Mouse (Mus musculus) heart, embryonic 12.5 days (tissue): ENCODE results near the gene Txn2. TPM values are rescaled to one million over a fixed set of nuclear protein-coding genes. Genes with fewer than 3 reads are reported as not detected.
A peak's percentile ranks its signal among the peaks of the same experiment; 100 is the strongest.

Source experiments
- ATAC-seq: fragments of 200-750 bp; cut with Nextera tagmentation; 2 replicates; pipeline ENCODE4 v1.8.0; 2017; ENCODE audit warnings: moderate TSS enrichment, moderate library complexity; ENCODE audit not compliant: insufficient number of reproducible peaks, low FRiP score
- H3K27ac ChIP-seq: fragments of 300-500 bp; sonication (generic); 2 replicates; pipeline ENCODE4 v1.5.1; 2016; ENCODE audit warnings: mild to moderate bottlenecking, moderate library complexity; ENCODE audit not compliant: poor library complexity, severe bottlenecking
- H3K27me3 ChIP-seq: fragments of 300-500 bp; sonication (generic); replicated peaks from 2 replicates; pipeline ENCODE4 v1.6.1; 2016; ENCODE audit warnings: mild to moderate bottlenecking, moderate library complexity
- H3K36me3 ChIP-seq: fragments of 300-500 bp; sonication (generic); 2 replicates; pipeline ENCODE4 v1.6.1; 2016; ENCODE audit warnings: mild to moderate bottlenecking, moderate library complexity
- H3K4me1 ChIP-seq: fragments of 300-500 bp; sonication (generic); replicated peaks from 2 replicates; pipeline ENCODE4 v1.6.1; 2016; ENCODE audit warnings: mild to moderate bottlenecking
- H3K4me2 ChIP-seq: fragments of 300-500 bp; sonication (generic); 2 replicates; pipeline ENCODE4 v1.6.1; 2016; ENCODE audit warnings: mild to moderate bottlenecking, moderate library complexity
- H3K4me3 ChIP-seq: fragments of 300-500 bp; sonication (generic); 2 replicates; pipeline ENCODE4 v1.5.1; 2016; ENCODE audit warnings: mild to moderate bottlenecking
- H3K9ac ChIP-seq: fragments of 300-500 bp; sonication (generic); 2 replicates; pipeline ENCODE4 v1.6.1; 2016; ENCODE audit warnings: mild to moderate bottlenecking, moderate library complexity
- H3K9me3 ChIP-seq: fragments of 300-500 bp; sonication (generic); replicated peaks from 2 replicates; pipeline ENCODE4 v1.6.1; 2016; ENCODE audit warnings: mild to moderate bottlenecking, moderate library complexity
- whole genome bisulfite sequencing: fragments of 180-500 bp; shearing (Covaris S2); methylation state at CpG from one replicate; pipeline ENCODE4 v1.1.7; 2016; 5-methylcytosine and 5-hydroxymethylcytosine counted together
- polyA plus RNA-seq: library from polyadenylated mRNA; unstranded; fragments of >200 nt; fragmentation: Nextera tagmentation; extraction: Ambion mirVana; gene quantifications from 2 replicates; pipeline ENCODE4 v1.2.1, GENCODE M21; 2016

Txn2 gene
- polyA plus RNA-seq, 1 experiment from 2014 or later, result 228 TPM

GRCm38 (mm10) chr15:77887093-77887488, 41.7 kb downstream of the Txn2 start:
- Histone ChIP-seq H3K27ac (no peak overlapping the region; the same call in 1 of the 2 replicates), H3K9me3 (no peaks in the 10 kb centered on the region), H3K36me3 (no peaks in the 10 kb centered on the region), H3K4me1 (peaks cover 42% of the 10 kb centered on the region), H3K27me3 (no peaks in the 10 kb centered on the region), H3K4me3 (no peak overlapping the region), H3K4me2 (no peak overlapping the region), H3K9ac (no peak overlapping the region)
- WGBS, result 56% methylated on average over 1 of the region's 1 CpGs
- no peak for ATAC-seq

DNA sequence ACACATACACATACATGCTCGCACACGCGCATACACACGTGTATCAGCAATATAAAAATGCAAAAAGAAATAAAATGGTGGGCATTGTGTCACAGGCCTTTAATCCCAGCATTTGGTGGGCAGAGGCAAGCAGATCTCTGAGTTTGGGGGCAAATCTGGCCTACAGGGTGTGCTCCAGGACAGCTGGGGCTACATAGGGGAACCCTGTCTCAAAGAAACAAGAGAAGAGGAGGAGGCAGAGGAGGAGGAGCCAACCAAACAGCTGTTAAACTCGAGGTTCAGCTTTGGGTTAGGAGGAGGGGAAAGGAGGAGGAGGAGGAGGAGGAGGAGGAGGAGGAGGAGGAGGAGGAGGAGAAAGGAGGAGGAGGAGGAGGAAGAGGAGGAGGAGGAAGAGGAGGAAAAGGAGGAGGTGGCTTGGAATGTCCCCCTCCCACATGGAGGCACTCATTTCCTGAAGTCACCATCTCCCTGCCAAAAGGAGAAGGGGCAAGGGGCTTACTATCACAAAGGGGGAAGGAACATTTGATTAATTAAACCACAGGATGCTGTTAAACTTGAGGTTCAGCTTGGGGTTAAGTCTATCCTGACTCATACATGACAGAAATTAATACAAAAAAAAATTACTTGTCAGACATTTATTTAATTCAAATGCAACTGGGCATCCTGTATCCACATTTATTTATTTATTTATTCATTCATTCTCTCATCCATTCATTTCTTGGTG, 42.3 kb downstream of the Txn2 start:
- Histone ChIP-seq H3K9ac (no peak overlapping the region), H3K4me3 (no peak overlapping the region), H3K27ac (no peak overlapping the region), H3K4me2 (no peak overlapping the region), H3K4me1 (peaks cover 40% of the 10 kb centered on the region), H3K36me3 (no peaks in the 10 kb centered on the region), H3K27me3 (no peaks in the 10 kb centered on the region), H3K9me3 (no peaks in the 10 kb centered on the region)
- 88% methylated on average over 4 of the region's 5 CpGs for WGBS
- ATAC-seq, result no peak

- peaks cover 36% of the 10 kb centered on the region for H3K4me1 ChIP-seq
- WGBS, result 77% methylated on average over 4 of the region's 4 CpGs
- no peak overlapping the region for H3K4me2 ChIP-seq
Measured at GRCm38 (mm10) chr15:77885945-77886344, 42.9 kb downstream of the Txn2 start.

GRCm38 (mm10) chr15:77885159-77885558, 43.6 kb downstream of the Txn2 start:
- H3K4me2 ChIP-seq, result no peak overlapping the region
- no peak overlapping the region for H3K9ac ChIP-seq
- no peaks in the 10 kb centered on the region for H3K9me3 ChIP-seq
- WGBS, result 83% methylated on average over 6 of the region's 6 CpGs
- H3K4me1 ChIP-seq, result peaks cover 36% of the 10 kb centered on the region
- no peak overlapping the region for H3K4me3 ChIP-seq
- H3K27ac ChIP-seq, result no peak overlapping the region
- no peaks in the 10 kb centered on the region for H3K27me3 ChIP-seq
- ATAC-seq, result no peak
- H3K36me3 ChIP-seq, result no peaks in the 10 kb centered on the region

More at GRCm38 (mm10) chr15:77885945-77886344, 42.9 kb downstream of the Txn2 start:
- Histone ChIP-seq H3K27ac (no peak overlapping the region), H3K4me3 (no peak overlapping the region), H3K27me3 (no peaks in the 10 kb centered on the region), H3K9me3 (no peaks in the 10 kb centered on the region), H3K9ac (no peak overlapping the region), H3K36me3 (no peaks in the 10 kb centered on the region)
- no peak for ATAC-seq

DNA sequence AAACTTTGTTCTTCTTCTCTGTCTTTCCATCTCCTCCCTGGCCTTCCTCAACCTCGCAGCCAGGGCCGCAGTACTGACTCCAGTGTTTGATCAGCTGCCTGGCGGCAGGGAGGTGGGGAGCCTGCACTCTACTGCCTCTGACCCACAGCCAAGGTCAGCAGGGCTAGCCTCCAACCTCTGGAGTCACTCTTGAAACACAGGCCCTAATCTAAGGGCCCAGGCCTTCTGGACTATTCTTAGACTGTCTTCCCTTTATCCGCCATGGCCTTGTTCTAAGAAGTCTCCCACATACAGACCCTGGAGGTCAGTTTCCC, 45.2 kb downstream of the Txn2 start:
- Histone ChIP-seq H3K4me1 (peaks cover 36% of the 10 kb centered on the region), H3K27ac (peak overlapping the region; percentile 55; the same call in 1 of the 2 replicates), H3K27me3 (no peaks in the 10 kb centered on the region), H3K4me3 (no peak overlapping the region), H3K9me3 (no peaks in the 10 kb centered on the region), H3K36me3 (no peaks in the 10 kb centered on the region), H3K4me2 (no peak overlapping the region), H3K9ac (peak overlapping the region; percentile 29; the same call in 1 of the 2 replicates)
- WGBS, result 54% methylated on average over 4 of the region's 4 CpGs
- ATAC-seq, result no peak

DNA sequence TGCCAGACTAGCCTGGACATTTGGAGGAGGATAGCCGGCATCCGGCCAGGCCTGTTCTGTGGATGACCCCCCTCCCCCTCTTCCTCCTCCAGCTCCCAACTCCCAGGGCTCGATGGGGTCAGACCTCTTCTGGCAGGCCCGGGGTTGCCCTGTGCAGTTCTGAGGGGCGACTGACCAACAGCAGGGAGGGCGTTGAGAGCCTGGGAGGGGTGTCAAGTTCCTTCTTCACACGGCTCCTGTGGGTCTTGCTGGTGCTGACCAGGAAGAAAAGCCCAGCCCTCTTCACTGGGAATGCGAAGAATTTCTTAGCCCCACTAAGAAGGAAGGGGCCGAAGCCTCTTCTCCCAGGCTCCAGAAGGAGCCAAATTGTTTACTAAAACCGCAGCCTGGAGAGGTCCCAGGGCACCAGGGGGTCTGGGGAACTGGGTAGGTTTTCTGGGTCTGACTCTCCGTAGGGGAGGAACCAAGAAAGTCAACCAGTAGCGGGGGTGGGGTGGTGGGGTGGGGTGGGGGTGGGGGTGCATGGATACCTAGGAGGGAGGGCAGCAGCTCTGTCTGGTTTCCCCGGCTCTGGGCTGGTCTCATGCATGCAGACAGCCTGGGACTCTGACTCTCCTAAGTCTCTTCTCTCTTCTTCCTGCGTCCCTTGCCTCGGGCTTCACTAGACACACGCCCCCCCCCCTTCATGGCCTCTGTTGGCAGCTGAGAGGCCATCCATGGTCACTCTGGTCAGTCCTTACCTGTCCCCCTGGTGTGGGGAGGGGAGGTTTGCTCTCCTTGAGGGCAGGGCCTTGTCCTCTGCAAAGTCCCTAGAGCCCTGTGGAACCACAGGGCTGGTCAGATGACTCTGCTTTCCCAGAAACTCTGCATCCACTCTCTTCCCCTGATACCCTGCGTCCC, 45.8 kb downstream of the Txn2 start:
- ATAC-seq, result peak; percentile 61
- Histone ChIP-seq H3K4me1 (peaks cover 36% of the 10 kb centered on the region), H3K27ac (peak overlapping the region; percentile 55), H3K9ac (peak overlapping the region; percentile 51), H3K27me3 (no peaks in the 10 kb centered on the region), H3K4me3 (no peak overlapping the region), H3K9me3 (no peaks in the 10 kb centered on the region), H3K4me2 (peak overlapping the region; percentile 21), H3K36me3 (no peaks in the 10 kb centered on the region)
- 12% methylated on average over 16 of the region's 17 CpGs for WGBS

- Histone ChIP-seq H3K4me2 (no peak overlapping the region), H3K9ac (no peak overlapping the region), H3K4me3 (no peak overlapping the region), H3K27me3 (no peaks in the 10 kb centered on the region), H3K27ac (peak overlapping the region; percentile 55; the same call in 1 of the 2 replicates), H3K4me1 (peaks cover 31% of the 10 kb centered on the region), H3K9me3 (no peaks in the 10 kb centered on the region), H3K36me3 (no peaks in the 10 kb centered on the region)
- 50% methylated on average over 6 of the region's 6 CpGs for WGBS
- ATAC-seq, result no peak; the same call in 1 of the 2 replicates
Measured at GRCm38 (mm10) chr15:77882297-77882696, 46.5 kb downstream of the Txn2 start.

DNA sequence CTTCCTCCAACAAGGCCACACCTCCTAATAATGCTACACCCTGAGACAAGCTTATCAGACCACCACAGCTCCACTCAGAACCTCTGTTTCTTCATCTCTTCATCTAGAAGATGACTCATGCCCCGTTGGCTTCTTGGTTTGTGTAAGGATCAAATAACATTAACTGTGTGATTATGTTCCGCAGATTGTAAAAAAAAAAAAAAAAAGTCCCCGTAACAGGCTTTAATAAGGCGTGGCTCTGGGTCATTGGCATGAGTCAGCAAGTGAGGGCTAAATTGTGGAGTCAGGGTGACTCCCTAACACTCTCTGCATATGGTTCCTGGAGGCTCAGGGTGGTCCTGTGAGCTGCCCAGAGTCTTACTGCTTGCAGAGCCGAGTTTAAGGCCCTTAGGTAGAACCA, 47.1 kb downstream of the Txn2 start:
- 42% methylated on average over 5 of the region's 5 CpGs for WGBS
- no peak for ATAC-seq
- Histone ChIP-seq H3K4me3 (no peak overlapping the region), H3K27me3 (no peaks in the 10 kb centered on the region), H3K36me3 (no peaks in the 10 kb centered on the region), H3K27ac (no peak overlapping the region), H3K4me2 (no peak overlapping the region), H3K4me1 (peaks cover 27% of the 10 kb centered on the region), H3K9ac (no peak overlapping the region), H3K9me3 (no peaks in the 10 kb centered on the region)

DNA sequence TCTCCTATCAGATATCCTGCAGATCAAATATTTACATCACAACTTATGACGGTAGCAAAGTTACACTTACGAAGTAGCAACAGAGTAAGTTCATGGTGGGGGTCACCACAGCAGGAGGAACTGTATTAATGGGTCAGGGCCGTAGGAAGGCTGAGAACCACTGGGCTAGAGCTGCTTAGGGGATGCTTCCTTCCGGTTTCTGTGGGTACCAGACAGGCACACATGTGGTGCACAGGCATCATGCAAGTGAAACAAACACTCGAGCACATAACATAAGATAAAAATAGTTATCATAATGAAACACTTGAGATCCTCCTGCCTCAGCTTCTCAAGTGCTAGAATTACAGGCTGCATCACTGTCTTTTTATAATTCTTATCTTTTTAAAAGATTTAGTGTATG, 48.1 kb downstream of the Txn2 start:
- WGBS, result 79% methylated on average over 5 of the region's 5 CpGs

GRCm38 (mm10) chr15:77879756-77880155, 49.0 kb downstream of the Txn2 start:
- 83% methylated on average over 3 of the region's 3 CpGs for WGBS
- no peaks in the 10 kb centered on the region for H3K9me3 ChIP-seq

More for the DNA sequence above, 48.1 kb downstream of the Txn2 start:
- H3K4me1 ChIP-seq, result peaks cover 20% of the 10 kb centered on the region
- H3K4me3 ChIP-seq, result no peak overlapping the region
- no peak overlapping the region for H3K27ac ChIP-seq
- ATAC-seq, result no peak
- no peaks in the 10 kb centered on the region for H3K36me3 ChIP-seq
- no peak overlapping the region for H3K9ac ChIP-seq
- H3K9me3 ChIP-seq, result no peaks in the 10 kb centered on the region
- H3K4me2 ChIP-seq, result no peak overlapping the region
- no peaks in the 10 kb centered on the region for H3K27me3 ChIP-seq

GRCm38 (mm10) chr15:77877209-77877608, 51.6 kb downstream of the Txn2 start:
- Histone ChIP-seq H3K27me3 (no peaks in the 10 kb centered on the region), H3K9me3 (no peaks in the 10 kb centered on the region), H3K36me3 (no peaks in the 10 kb centered on the region), H3K4me3 (no peak overlapping the region), H3K27ac (no peak overlapping the region), H3K9ac (no peak overlapping the region), H3K4me2 (no peak overlapping the region), H3K4me1 (peaks cover 11% of the 10 kb centered on the region; the same call in 1 of the 2 replicates)
- no peak for ATAC-seq
- WGBS, result 78% methylated on average over 2 of the region's 2 CpGs

More at GRCm38 (mm10) chr15:77879756-77880155, 49.0 kb downstream of the Txn2 start:
- Histone ChIP-seq H3K9ac (no peak overlapping the region), H3K27me3 (no peaks in the 10 kb centered on the region), H3K36me3 (no peaks in the 10 kb centered on the region), H3K27ac (no peak overlapping the region), H3K4me2 (no peak overlapping the region), H3K4me3 (no peak overlapping the region), H3K4me1 (peaks cover 20% of the 10 kb centered on the region)
- no peak for ATAC-seq
